Comparison of ENCODE assay signal across 8 mouse cellular contexts in genomic region chrX:74962899-74963298, GRCm38 (mm10).
A peak's percentile ranks its signal among the peaks of the same experiment; 100 is the strongest.
DNase-seq lines count a peak whose midpoint lies in the region; ATAC-seq lines count a peak whose summit lies in the region.
"Not testable (repeated sequence)": the region's sequence is repeated elsewhere in the genome, so short reads cannot be mapped to it uniquely, and the experiment has no call there.

No protein-coding gene starts in this region.

- not testable (repeated sequence) for H3K4me3 ChIP-seq in embryonic facial prominence, embryonic 14.5 days (ENCODE audit: low read depth, low read length)

- H3K4me2 ChIP-seq in embryonic facial prominence, embryonic 14.5 days (ENCODE audit: low read depth, low read length), result not testable (repeated sequence)

- not testable (repeated sequence) for H3K27me3 ChIP-seq in embryonic facial prominence, embryonic 14.5 days (replicated peaks; ENCODE audit: control insufficient read depth, insufficient read depth, low read length)

- not testable (repeated sequence) for ATAC-seq in embryonic facial prominence, embryonic 14.5 days (ENCODE audit: low read depth)

- intact Hi-C loops in left cerebral cortex, postnatal 4 days (cut with DNase I), result not testable (repeated sequence)

- H3K27ac ChIP-seq in embryonic facial prominence, embryonic 14.5 days (replicated peaks; ENCODE audit: low read depth, low read length), result not testable (repeated sequence)

- not testable (repeated sequence) for H3K4me1 ChIP-seq in embryonic facial prominence, embryonic 14.5 days (ENCODE audit: control insufficient read depth, insufficient read depth, low read length)

- WGBS in embryonic facial prominence, embryonic 14.5 days, result no CpG with 5 or more reads among the region's 2 CpGs

- H3K36me3 ChIP-seq in embryonic facial prominence, embryonic 14.5 days (ENCODE audit: control insufficient read depth, insufficient read depth, low read length), result not testable (repeated sequence)

- H3K9ac ChIP-seq in embryonic facial prominence, embryonic 14.5 days (ENCODE audit: low read depth, low read length), result not testable (repeated sequence)

- DNase-seq in ES-CJ7 (ENCODE audit: low read depth, low spot score), result peak; percentile 2
- peak; percentile 27 for DNase-seq in brain, adult 2 months (ENCODE audit: low read depth, low spot score)
- peak; percentile 7 for DNase-seq in embryonic facial prominence, embryonic 14.5 days (ENCODE audit: low spot score)
- peak; percentile 36 for DNase-seq in heart, postnatal 4 days
- peak; percentile 14 to 46 for DNase-seq in kidney, postnatal 36 days
- DNase-seq in left cerebral cortex, postnatal 4 days, result peak; percentile 6
- DNase-seq in retina, embryonic 14.5 days (ENCODE audit: low spot score), result peak; percentile 37
- DNase-seq in thymus, postnatal 25 days, result peak; percentile 3

- H3K9me3 ChIP-seq in embryonic facial prominence, embryonic 14.5 days (ENCODE audit: control insufficient read depth, low read length), result not testable (repeated sequence)
